ENCODE assay signal across 10 mouse cellular contexts in the genomic region with DNA sequence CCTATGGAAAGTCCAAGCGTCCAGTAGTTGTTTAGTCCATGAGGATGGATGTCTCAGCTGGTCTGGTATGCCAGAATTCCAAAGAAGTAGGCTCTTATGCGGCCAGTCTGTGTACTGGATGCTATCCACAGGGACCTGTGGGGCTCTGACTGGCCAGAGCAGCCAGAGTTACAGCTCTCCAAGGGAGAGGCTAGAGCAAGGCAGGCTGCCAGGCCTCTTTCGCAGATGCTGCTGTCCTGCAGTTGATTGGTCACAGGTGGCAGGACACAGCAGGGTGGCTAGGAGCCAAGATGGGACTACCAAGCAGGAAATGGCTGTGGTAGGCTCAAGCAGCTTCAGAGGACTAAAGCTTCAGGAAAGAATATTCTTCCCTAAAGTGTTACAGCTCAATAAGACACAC.
DNase-seq lines count a peak whose midpoint lies in the region; ATAC-seq and TF ChIP-seq lines count a peak whose summit lies in the region.
"Had no signal": no experiment of that assay in that cellular context is flagged by ENCODE, and none has a peak within 500 bp of the region (broad histone marks: within the 10 kb centered on the region; RNA-seq: fewer than 3 reads in every experiment).

No protein-coding gene starts in this region.

- H3K9me3 ChIP-seq in kidney, postnatal 0 days (replicated peaks; ENCODE audit: low read length), result no peaks in the 10 kb centered on the region
- H3K9me3 ChIP-seq: liver, embryonic 12.5 days had no signal

- no peak overlapping the region for H3K27ac ChIP-seq in kidney, postnatal 0 days
- H3K27ac ChIP-seq: liver, embryonic 12.5 days had no signal

- H3K4me3 ChIP-seq in kidney, postnatal 0 days (replicated peaks; ENCODE audit: low read depth, low read length), result no peak overlapping the region
- H3K4me3 ChIP-seq: liver, embryonic 12.5 days had no signal

- no peak overlapping the region for H3K9ac ChIP-seq in kidney, postnatal 0 days (ENCODE audit: low read depth, low read length)
- H3K9ac ChIP-seq: liver, embryonic 12.5 days had no signal

- H3K27me3 ChIP-seq in kidney, postnatal 0 days (ENCODE audit: insufficient read depth, low read length), result no peaks in the 10 kb centered on the region
- H3K27me3 ChIP-seq: liver, embryonic 12.5 days had no signal

- intact Hi-C loops in heart, postnatal 25 days (cut with DNase I), result loop anchor here (10.0 kb wide), 1 partner anchor 1960 kb away; no protein-coding TSS in a partner anchor

- no peaks in the 10 kb centered on the region for H3K36me3 ChIP-seq in kidney, postnatal 0 days (ENCODE audit: insufficient read depth, low read length)
- H3K36me3 ChIP-seq: liver, embryonic 12.5 days had no signal

- H3K4me1 ChIP-seq in kidney, postnatal 0 days (replicated peaks; ENCODE audit: insufficient read depth, low read length), result no peaks in the 10 kb centered on the region
- H3K4me1 ChIP-seq: liver, embryonic 12.5 days had no signal

- ATAC-seq in kidney, postnatal 0 days (replicated peaks; ENCODE audit: low FRiP score, low read depth), result no peak
- ATAC-seq: activated CD4-positive, CD25-positive, alpha-beta regulatory T cell, adult 4 months; liver, embryonic 12.5 days had no signal

- WGBS in kidney, postnatal 0 days, result 64% methylated on average over 3 of the region's 3 CpGs

- no peak for TF ChIP-seq CTCF in kidney, postnatal 0 days (IDR thresholded peaks at IDR 0.05; ENCODE audit: low read depth)

- no peak overlapping the region for H3K4me2 ChIP-seq in kidney, postnatal 0 days (ENCODE audit: low read length)
- H3K4me2 ChIP-seq: liver, embryonic 12.5 days had no signal

- DNase-seq in heart, adult 11 months, result peak; percentile 82
- no peak for DNase-seq in heart, postnatal 25 days (ENCODE audit: low spot score)
- DNase-seq in kidney, postnatal 0 days (ENCODE audit: low spot score), result peak; percentile 31
- no peak for DNase-seq in kidney, adult 11 months
- peak; percentile 20 for DNase-seq in 416B (ENCODE audit: low read depth)
- peak; percentile 37 to 57 for DNase-seq in cerebellum, postnatal 14 days
- no peak for DNase-seq in neural tube, embryonic 10.5 days (ENCODE audit: extremely low spot score, low spot score)
- no peak for DNase-seq in right cerebral cortex, adult 18-20 months

Comparison
In these comparisons a context has a peak if more than half of its experiments do, and no peak if none do; other contexts are left out.
1. DNase-seq: peak in heart, adult 11 months (single experiment), kidney, postnatal 0 days (single experiment), 416B (single experiment) and cerebellum, postnatal 14 days (2 of 2); none in heart, postnatal 25 days (single experiment), kidney, adult 11 months (single experiment), neural tube, embryonic 10.5 days (single experiment) and right cerebral cortex, adult 18-20 months (single experiment).